Mouse (Mus musculus): ENCODE measurements around the gene H2-M2. TPM values are rescaled to one million over a fixed set of nuclear protein-coding genes. Genes with fewer than 3 reads are reported as not detected.
"Not testable (repeated sequence)": the region's sequence is repeated elsewhere in the genome, so short reads cannot be mapped to it uniquely, and the experiment has no call there.

Gene H2-M2
- polyA plus RNA-seq (2015; fragmentation: Nextera tagmentation; extraction: Ambion mirVana) = not detected in 2 replicates

DNA sequence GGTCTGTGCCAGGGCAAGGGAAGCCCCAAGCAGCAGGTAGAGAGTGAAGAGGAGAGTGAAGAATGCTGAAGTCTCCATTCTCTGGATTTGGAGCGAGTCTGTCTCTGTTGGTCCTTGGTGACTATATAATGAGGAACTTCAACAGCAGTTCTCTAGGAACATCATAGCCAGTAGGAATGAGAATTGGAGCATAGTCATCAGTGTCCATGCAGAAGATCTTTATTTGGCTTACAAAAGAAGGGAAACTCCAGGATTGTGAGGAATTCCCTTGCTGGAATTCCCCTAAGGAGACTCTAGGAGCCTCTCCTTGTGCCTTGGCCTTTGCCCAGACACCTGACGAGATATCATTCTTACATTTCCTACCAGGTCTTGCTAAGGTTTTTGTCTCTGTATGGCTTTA is at the start of gene H2-M2:
Gene H2-M2, minus strand, starts transcription at position 101 of the 400 bp plus-strand sequence.
- H3K9ac ChIP-seq (replicated peaks; ENCODE audit: low read length) = no peak within 1 kb of the TSS
- H3K4me2 ChIP-seq (replicated peaks; ENCODE audit: low read depth, low read length) = no peak within 1 kb of the TSS
- H3K27me3 ChIP-seq (ENCODE audit: insufficient read depth, low read length) = no peaks in the 10 kb centered on the region
- no peak for ATAC-seq (ENCODE audit: low FRiP score, low TSS enrichment)
- no peaks in the 10 kb centered on the region for H3K36me3 ChIP-seq (ENCODE audit: insufficient read depth, low read length)
- H3K9me3 ChIP-seq (ENCODE audit: low read length) = peaks cover 3% of the 10 kb centered on the region; the same call in 1 of the 2 replicates
- no peaks in the 10 kb centered on the region for H3K4me1 ChIP-seq (ENCODE audit: insufficient read depth, low read length)
- no peak within 1 kb of the TSS for H3K4me3 ChIP-seq (ENCODE audit: low read length)
- 85% methylated on average over 2 of the region's 2 CpGs for WGBS
- H3K27ac ChIP-seq (ENCODE audit: low read length) = no peak within 1 kb of the TSS

DNA sequence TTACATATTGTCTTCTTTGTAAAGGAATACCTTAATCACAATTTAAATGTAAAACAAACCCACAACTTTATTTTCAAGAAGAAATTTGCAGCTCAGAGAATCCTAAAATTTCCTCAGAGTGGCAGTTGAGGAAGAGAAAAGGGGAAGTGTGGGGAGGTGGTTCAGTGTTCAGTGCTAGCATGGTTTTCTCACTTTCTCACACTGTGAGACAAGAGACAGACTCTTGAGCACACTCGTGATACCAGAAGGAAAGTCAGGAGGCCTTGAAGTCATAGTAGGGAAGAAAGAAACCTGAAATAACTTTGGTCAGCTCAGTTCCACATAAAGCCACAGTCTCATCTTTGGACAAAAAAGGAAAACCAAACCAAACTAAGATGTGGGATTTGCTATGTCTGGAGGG is 42.1 kb upstream of the H2-M2 start:
- H3K36me3 ChIP-seq (ENCODE audit: insufficient read depth, low read length); H3K9ac ChIP-seq (replicated peaks; ENCODE audit: low read length); H3K4me2 ChIP-seq (replicated peaks; ENCODE audit: low read depth, low read length); ATAC-seq (ENCODE audit: low FRiP score, low TSS enrichment); H3K27ac ChIP-seq (ENCODE audit: low read length); H3K27me3 ChIP-seq (ENCODE audit: insufficient read depth, low read length); H3K4me1 ChIP-seq (ENCODE audit: insufficient read depth, low read length); H3K9me3 ChIP-seq (ENCODE audit: low read length); H3K4me3 ChIP-seq (ENCODE audit: low read length): not testable (repeated sequence)
- 59% methylated on average over 1 of the region's 1 CpGs for WGBS

DNA sequence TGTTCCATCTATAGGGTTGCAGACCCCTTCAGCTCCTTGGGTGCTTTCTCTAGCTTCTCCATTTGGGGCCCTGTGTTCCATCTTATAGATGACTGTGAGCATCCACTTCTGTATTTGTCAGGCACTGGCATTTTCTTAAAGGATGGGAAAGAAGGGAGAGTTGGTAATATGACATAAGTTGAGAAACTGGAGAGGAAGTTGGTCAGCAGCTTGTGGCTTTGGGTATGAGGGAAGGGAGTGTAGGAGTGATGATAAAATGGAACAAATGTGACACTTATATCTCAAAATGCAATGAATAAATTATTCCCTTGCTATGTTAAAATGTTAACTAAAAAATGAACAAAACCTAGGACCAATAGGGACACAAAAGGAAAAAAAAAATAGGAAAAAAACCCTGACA is 41.3 kb upstream of the H2-M2 start:
- ATAC-seq (ENCODE audit: low FRiP score, low TSS enrichment); H3K36me3 ChIP-seq (ENCODE audit: insufficient read depth, low read length); H3K4me2 ChIP-seq (replicated peaks; ENCODE audit: low read depth, low read length); H3K4me1 ChIP-seq (ENCODE audit: insufficient read depth, low read length); H3K9ac ChIP-seq (replicated peaks; ENCODE audit: low read length); H3K4me3 ChIP-seq (ENCODE audit: low read length); H3K9me3 ChIP-seq (ENCODE audit: low read length); H3K27me3 ChIP-seq (ENCODE audit: insufficient read depth, low read length); H3K27ac ChIP-seq (ENCODE audit: low read length): not testable (repeated sequence)

DNA sequence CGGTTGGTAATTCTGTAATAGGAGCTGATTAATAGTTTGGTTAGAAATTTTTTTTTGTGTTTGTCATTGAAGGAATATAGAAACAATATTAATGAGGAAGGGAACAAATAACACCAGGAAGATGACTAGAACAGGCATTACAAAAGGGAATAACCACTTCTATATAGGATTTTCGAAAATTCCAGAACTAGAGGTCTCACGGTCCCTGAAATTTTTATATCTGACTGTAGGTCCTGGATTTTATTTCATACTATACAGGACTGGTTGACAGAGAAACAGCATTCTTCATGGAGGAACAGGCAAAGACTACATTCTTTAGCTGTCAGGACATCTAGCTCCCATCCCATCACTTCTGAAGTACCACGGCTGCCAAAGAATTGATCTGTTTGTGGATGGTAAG is 24.4 kb upstream of the H2-M2 start, which contains the start of gene Olfr111:
Gene Olfr111, plus strand, starts transcription at position 301 of the 400 bp plus-strand sequence.
- H3K4me3 ChIP-seq (ENCODE audit: low read length) = no peak within 1 kb of the TSS
- ATAC-seq (ENCODE audit: low FRiP score, low TSS enrichment) = no peak
- H3K9me3 ChIP-seq (ENCODE audit: low read length) = no peaks in the 10 kb centered on the region
- no peak within 1 kb of the TSS for H3K27ac ChIP-seq (ENCODE audit: low read length)
- no peaks in the 10 kb centered on the region for H3K36me3 ChIP-seq (ENCODE audit: insufficient read depth, low read length)
- no peaks in the 10 kb centered on the region for H3K4me1 ChIP-seq (ENCODE audit: insufficient read depth, low read length)
- H3K9ac ChIP-seq (replicated peaks; ENCODE audit: low read length) = no peak within 1 kb of the TSS
- no peak within 1 kb of the TSS for H3K4me2 ChIP-seq (replicated peaks; ENCODE audit: low read depth, low read length)
- 85% methylated on average over 4 of the region's 4 CpGs for WGBS
- no peaks in the 10 kb centered on the region for H3K27me3 ChIP-seq (ENCODE audit: insufficient read depth, low read length)

DNA sequence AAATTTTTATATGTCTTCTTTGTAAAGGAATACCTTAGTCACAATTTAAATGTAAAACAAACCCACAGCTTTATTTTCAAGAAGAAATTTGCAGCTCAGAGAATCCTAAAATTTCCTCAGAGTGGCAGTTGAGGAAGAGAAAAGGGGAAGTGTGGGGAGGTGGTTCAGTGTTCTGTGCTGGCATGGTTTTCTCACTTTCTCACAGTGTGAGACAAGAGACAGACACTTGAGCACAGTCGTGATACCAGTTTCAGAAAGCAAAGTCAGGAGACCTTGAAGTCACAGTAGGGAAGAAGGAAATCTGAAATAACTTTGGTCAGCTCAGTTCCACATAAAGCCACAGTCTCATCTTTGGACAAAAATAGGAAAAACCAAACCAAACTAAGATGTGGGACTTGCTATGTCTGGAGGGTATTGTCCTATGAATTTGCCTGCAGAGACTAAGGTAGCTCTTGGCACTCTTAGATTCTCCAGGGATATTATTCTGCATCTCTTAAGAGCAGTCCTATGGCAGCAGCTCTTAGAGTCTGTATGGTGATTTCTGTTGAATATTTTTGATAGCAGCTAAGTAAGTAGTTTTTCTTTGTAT is 8.7 kb upstream of the H2-M2 start, which contains the start of gene Olfr110:
Gene Olfr110, plus strand, starts transcription at position 539 of the 589 bp plus-strand sequence.
- 82% methylated on average over 1 of the region's 1 CpGs for WGBS
- Histone ChIP-seq H3K9me3 (ENCODE audit: low read length) (no peaks in the 10 kb centered on the region), H3K36me3 (ENCODE audit: insufficient read depth, low read length) (no peaks in the 10 kb centered on the region), H3K27ac (ENCODE audit: low read length) (no peak within 1 kb of the TSS), H3K4me1 (ENCODE audit: insufficient read depth, low read length) (no peaks in the 10 kb centered on the region), H3K9ac (replicated peaks; ENCODE audit: low read length) (no peak within 1 kb of the TSS), H3K27me3 (ENCODE audit: insufficient read depth, low read length) (no peaks in the 10 kb centered on the region), H3K4me2 (replicated peaks; ENCODE audit: low read depth, low read length) (no peak within 1 kb of the TSS), H3K4me3 (ENCODE audit: low read length) (no peak within 1 kb of the TSS)
- no peak for ATAC-seq (ENCODE audit: low FRiP score, low TSS enrichment)

DNA sequence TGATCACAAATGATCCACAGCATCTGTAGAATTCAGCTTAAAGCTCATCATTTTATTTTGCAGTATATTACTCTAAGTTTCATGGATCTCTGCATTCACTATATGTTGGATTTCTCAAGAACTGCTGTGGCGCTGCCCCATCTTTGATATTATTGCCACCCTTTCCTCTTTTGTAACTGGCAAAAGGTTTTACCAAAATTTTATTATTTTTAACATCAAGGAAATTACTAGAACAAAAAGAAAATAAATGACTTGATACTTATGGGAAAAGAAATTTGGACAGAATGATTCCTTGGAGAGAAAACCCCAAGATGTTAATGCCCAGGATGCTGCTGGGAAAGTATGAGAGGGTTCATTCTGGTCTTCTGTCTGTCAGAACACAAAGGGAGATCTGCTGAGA is 24.7 kb downstream of the H2-M2 start, which contains the start of gene Olfr109:
Gene Olfr109, plus strand, starts transcription at position 301 of the 400 bp plus-strand sequence.
- Histone ChIP-seq H3K36me3 (ENCODE audit: insufficient read depth, low read length) (no peaks in the 10 kb centered on the region), H3K27me3 (ENCODE audit: insufficient read depth, low read length) (no peaks in the 10 kb centered on the region), H3K9ac (replicated peaks; ENCODE audit: low read length) (no peak within 1 kb of the TSS), H3K9me3 (ENCODE audit: low read length) (no peaks in the 10 kb centered on the region), H3K4me2 (replicated peaks; ENCODE audit: low read depth, low read length) (no peak within 1 kb of the TSS), H3K27ac (ENCODE audit: low read length) (no peak within 1 kb of the TSS), H3K4me1 (ENCODE audit: insufficient read depth, low read length) (no peaks in the 10 kb centered on the region), H3K4me3 (ENCODE audit: low read length) (no peak within 1 kb of the TSS)
- WGBS = 82% methylated on average over 1 of the region's 1 CpGs
- no peak for ATAC-seq (ENCODE audit: low FRiP score, low TSS enrichment)

DNA sequence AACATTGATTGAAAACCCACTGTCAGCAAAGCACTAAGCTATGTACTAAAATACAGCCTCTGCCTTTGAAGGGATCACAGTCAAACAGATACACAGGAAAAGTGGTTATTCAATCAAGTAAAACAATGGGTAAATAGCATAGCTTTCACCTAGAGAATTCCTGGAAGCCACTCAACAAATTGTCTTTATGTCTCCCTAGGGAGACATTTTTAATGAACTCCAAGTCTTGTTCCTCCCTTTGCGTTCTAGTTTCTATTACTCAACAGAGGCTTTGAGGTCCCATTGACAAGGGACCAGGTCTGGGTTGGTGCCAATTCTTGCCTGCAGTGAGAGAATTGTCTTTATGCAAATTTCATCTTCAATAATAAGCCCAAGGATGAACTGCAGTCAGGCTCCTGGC is 38.2 kb downstream of the H2-M2 start, which contains the start of gene Olfr108:
Gene Olfr108, plus strand, starts transcription at position 301 of the 400 bp plus-strand sequence.
- Histone ChIP-seq H3K9me3 (ENCODE audit: low read length) (no peaks in the 10 kb centered on the region), H3K9ac (replicated peaks; ENCODE audit: low read length) (no peak within 1 kb of the TSS), H3K4me1 (ENCODE audit: insufficient read depth, low read length) (no peaks in the 10 kb centered on the region), H3K36me3 (ENCODE audit: insufficient read depth, low read length) (no peaks in the 10 kb centered on the region), H3K27me3 (ENCODE audit: insufficient read depth, low read length) (no peaks in the 10 kb centered on the region), H3K4me3 (ENCODE audit: low read length) (no peak within 1 kb of the TSS), H3K27ac (ENCODE audit: low read length) (no peak within 1 kb of the TSS), H3K4me2 (replicated peaks; ENCODE audit: low read depth, low read length) (no peak within 1 kb of the TSS)
- WGBS = 93% methylated on average over 1 of the region's 1 CpGs
- no peak for ATAC-seq (ENCODE audit: low FRiP score, low TSS enrichment)

Other genes with a start within 250 kb of the H2-M2 start
- not detected in 2 replicates for gene Olfr97, start 246.2 kb downstream of the H2-M2 start, polyA plus RNA-seq (2015; fragmentation: Nextera tagmentation; extraction: Ambion mirVana)
- gene Olfr98, start 219.8 kb downstream of the H2-M2 start, polyA plus RNA-seq (2015; fragmentation: Nextera tagmentation; extraction: Ambion mirVana) = not detected in 2 replicates
- 1.5 TPM in 2 replicates for gene H2-M3, start 213.3 kb downstream of the H2-M2 start, polyA plus RNA-seq (2015; fragmentation: Nextera tagmentation; extraction: Ambion mirVana)
- not detected in 2 replicates for gene Olfr99, start 200.1 kb downstream of the H2-M2 start, polyA plus RNA-seq (2015; fragmentation: Nextera tagmentation; extraction: Ambion mirVana)
- not detected in 2 replicates for gene Olfr101, start 179.2 kb downstream of the H2-M2 start, polyA plus RNA-seq (2015; fragmentation: Nextera tagmentation; extraction: Ambion mirVana)
- not detected in 2 replicates for gene Olfr102, start 166.5 kb downstream of the H2-M2 start, polyA plus RNA-seq (2015; fragmentation: Nextera tagmentation; extraction: Ambion mirVana)
- not detected in 2 replicates for gene Olfr103, start 143.9 kb downstream of the H2-M2 start, polyA plus RNA-seq (2015; fragmentation: Nextera tagmentation; extraction: Ambion mirVana)
- gene Olfr104-ps, start 124.0 kb downstream of the H2-M2 start, polyA plus RNA-seq (2015; fragmentation: Nextera tagmentation; extraction: Ambion mirVana) = not detected in 2 replicates
- not detected in 2 replicates for gene Olfr105-ps, start 104.5 kb downstream of the H2-M2 start, polyA plus RNA-seq (2015; fragmentation: Nextera tagmentation; extraction: Ambion mirVana)
- not detected in 2 replicates for gene Olfr106-ps, start 93.2 kb downstream of the H2-M2 start, polyA plus RNA-seq (2015; fragmentation: Nextera tagmentation; extraction: Ambion mirVana)
- gene Olfr107, start 84.3 kb downstream of the H2-M2 start, polyA plus RNA-seq (2015; fragmentation: Nextera tagmentation; extraction: Ambion mirVana) = not detected in 2 replicates
- not detected in 2 replicates for gene Olfr108, start 38.1 kb downstream of the H2-M2 start, polyA plus RNA-seq (2015; fragmentation: Nextera tagmentation; extraction: Ambion mirVana)
- gene Olfr109, start 24.6 kb downstream of the H2-M2 start, polyA plus RNA-seq (2015; fragmentation: Nextera tagmentation; extraction: Ambion mirVana) = not detected in 2 replicates
- gene Olfr110, start 8.9 kb upstream of the H2-M2 start, polyA plus RNA-seq (2015; fragmentation: Nextera tagmentation; extraction: Ambion mirVana) = not detected in 2 replicates
- gene Olfr111, start 24.5 kb upstream of the H2-M2 start, polyA plus RNA-seq (2015; fragmentation: Nextera tagmentation; extraction: Ambion mirVana) = not detected in 2 replicates
- not detected in 2 replicates for gene Olfr112, start 85.9 kb upstream of the H2-M2 start, polyA plus RNA-seq (2015; fragmentation: Nextera tagmentation; extraction: Ambion mirVana)
- not detected in 2 replicates for gene Olfr113, start 94.1 kb upstream of the H2-M2 start, polyA plus RNA-seq (2015; fragmentation: Nextera tagmentation; extraction: Ambion mirVana)
- gene Olfr114, start 109.2 kb upstream of the H2-M2 start, polyA plus RNA-seq (2015; fragmentation: Nextera tagmentation; extraction: Ambion mirVana) = not detected in 2 replicates
- not detected in 2 replicates for gene Olfr115, start 143.6 kb upstream of the H2-M2 start, polyA plus RNA-seq (2015; fragmentation: Nextera tagmentation; extraction: Ambion mirVana)
- gene Olfr116, start 143.6 kb upstream of the H2-M2 start, polyA plus RNA-seq (2015; fragmentation: Nextera tagmentation; extraction: Ambion mirVana) = not detected in 2 replicates
- gene Olfr117, start 180.2 kb upstream of the H2-M2 start, polyA plus RNA-seq (2015; fragmentation: Nextera tagmentation; extraction: Ambion mirVana) = not detected in 2 replicates
- gene Olfr118, start 183.4 kb upstream of the H2-M2 start, polyA plus RNA-seq (2015; fragmentation: Nextera tagmentation; extraction: Ambion mirVana) = not detected in 2 replicates
- not detected in 2 replicates for gene Olfr119, start 213.0 kb upstream of the H2-M2 start, polyA plus RNA-seq (2015; fragmentation: Nextera tagmentation; extraction: Ambion mirVana)
- not detected in 2 replicates for gene Olfr120, start 238.3 kb upstream of the H2-M2 start, polyA plus RNA-seq (2015; fragmentation: Nextera tagmentation; extraction: Ambion mirVana)

Data from kidney, embryonic 16.5 days (tissue).